Mouse (Mus musculus): ENCODE measurements around the gene Birc5. TPM values are rescaled to one million over a fixed set of nuclear protein-coding genes. Genes with fewer than 3 reads are reported as not detected.
A peak's percentile ranks its signal among the peaks of the same experiment; 100 is the strongest.

Birc5 gene
- total and polyA plus RNA-seq, 3 experiments: 193 to 289 (median 270) TPM

- in situ Hi-C loops (cut with MboI; ENCODE audit: low pct_ligation_motif_present, low pct_unique_long_range_greater_than_20kb, low sequenced_read_pairs) (loop anchor here (5.0 kb wide), 2 partner anchors 96 to 151 kb away; no protein-coding TSS in a partner anchor), dilution Hi-C loops (cut with MboI; ENCODE audit: extremely low pct_ligation_motif_present, extremely low pct_unique_long_range_greater_than_20kb, low sequenced_read_pairs) (no loop called here)
- Histone ChIP-seq H3K79me2 (replicated peaks; ENCODE audit: control insufficient read depth, extremely low read depth, insufficient read depth, poor library complexity, severe bottlenecking) (no peaks in the 10 kb centered on the region), H3K4me2 (ENCODE audit: insufficient read depth, low read depth, poor library complexity, severe bottlenecking) (peak overlapping the region; percentile 24; the same call in 1 of the 2 replicates), H3K36me3 (replicated peaks in 1 of 2; ENCODE audit: control insufficient read depth in 1 of 2, insufficient read depth in 1 of 2, low read length in 1 of 2) (no peaks in the 10 kb centered on the region), H3K4me3 (replicated peaks in 1 of 3; ENCODE audit: low read depth in 2 of 3, low read length in 2 of 3, poor library complexity in 1 of 3) (no peak overlapping the region), H3K4me1 (ENCODE audit: control insufficient read depth in 1 of 2, insufficient read depth in 2 of 2) (peaks cover 17 to 32% of the 10 kb centered on the region in 2 experiments), H3K27ac (ENCODE audit: insufficient read depth, low read depth) (no peak overlapping the region), H3K9ac (ENCODE audit: insufficient read depth, low read depth) (no peak overlapping the region), H3K27me3 (replicated peaks) (peaks cover 61% of the 10 kb centered on the region), H3K9me3 (replicated peaks; ENCODE audit: low read length) (peaks cover 4% of the 10 kb centered on the region)
- TF ChIP-seq JUND (conservative IDR thresholded peaks at IDR 0.05; ENCODE audit: low read depth, low read length): no peak
- no peak for TF ChIP-seq ZKSCAN1 (IDR thresholded peaks at IDR 0.05; ENCODE audit: borderline replicate concordance, low read depth, low read length)
- 0 out of 2 replicates have a peak, but pooled peaks have one; percentile 3 for TF ChIP-seq SMC3 (IDR thresholded peaks at IDR 0.05; ENCODE audit: low read depth, low read length)
- DNase-seq (ENCODE audit: extremely low read depth): no peak
Measured at GRCm38 (mm10) chr11:117871376-117871775, 22.3 kb downstream of the Birc5 start.

DNA sequence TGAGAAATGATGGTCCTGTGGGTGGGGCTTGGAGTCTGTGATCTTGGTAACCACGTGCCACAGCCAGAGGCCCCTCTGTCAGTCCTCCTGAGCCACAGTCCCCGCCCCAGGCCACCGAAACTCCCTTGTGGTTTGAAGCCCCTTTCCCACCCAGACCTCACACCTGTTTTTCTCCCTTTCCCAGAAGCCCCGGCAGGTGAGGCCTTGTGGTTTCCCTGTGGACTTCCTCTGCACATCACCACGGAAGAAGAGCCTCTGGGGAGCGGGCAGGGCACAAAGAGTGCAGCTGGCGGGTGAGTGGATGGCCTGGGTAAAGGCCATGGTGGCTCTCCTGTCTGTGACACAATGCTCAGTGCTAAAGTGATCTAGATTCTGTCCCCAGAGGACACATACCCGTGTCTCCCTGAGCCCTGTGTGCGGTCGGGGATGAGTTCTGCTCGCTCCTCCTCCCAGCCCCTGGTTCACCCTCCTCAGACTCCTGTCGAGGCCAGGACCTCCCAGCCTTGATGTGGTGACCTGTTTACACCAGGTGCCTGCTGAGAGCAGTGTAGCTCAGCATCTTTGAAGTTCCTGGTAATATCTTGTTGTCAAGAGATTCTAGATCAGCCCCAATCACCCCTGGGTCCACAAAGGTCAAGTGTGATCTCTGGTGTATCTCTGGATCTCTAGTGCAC is 23.0 kb downstream of the Birc5 start:
- in situ Hi-C loops (cut with MboI; ENCODE audit: low pct_ligation_motif_present, low pct_unique_long_range_greater_than_20kb, low sequenced_read_pairs): loop anchor here (5.0 kb wide), 2 partner anchors 95 to 150 kb away; no protein-coding TSS in a partner anchor
- Histone ChIP-seq H3K4me1 (ENCODE audit: control insufficient read depth in 1 of 2, insufficient read depth in 2 of 2) (peaks cover 15 to 27% of the 10 kb centered on the region in 2 experiments), H3K4me3 (replicated peaks in 1 of 3; ENCODE audit: low read depth in 2 of 3, low read length in 2 of 3, poor library complexity in 1 of 3) (no peak overlapping the region)
- TF ChIP-seq POLR2A (IDR thresholded peaks at IDR 0.05; ENCODE audit: low read depth, low read length) (no peak), RCOR1 (conservative IDR thresholded peaks at IDR 0.05; ENCODE audit: low read depth, low read length) (peak; percentile 86), ZKSCAN1 (IDR thresholded peaks at IDR 0.05; ENCODE audit: borderline replicate concordance, low read depth, low read length) (no peak), BHLHE40 (IDR thresholded peaks at IDR 0.05; ENCODE audit: low read depth, low read length) (peak; percentile 94), ETS1 (conservative IDR thresholded peaks at IDR 0.05; ENCODE audit: low read depth, low read length) (peak; percentile 92), SIN3A (IDR thresholded peaks at IDR 0.05; ENCODE audit: low read length) (peak; percentile 45; the same call in 1 of the 2 replicates), ZC3H11A (IDR thresholded peaks at IDR 0.05; ENCODE audit: low read depth, low read length) (no peak), JUN (IDR thresholded peaks at IDR 0.05; ENCODE audit: insufficient read depth, low read depth, low read length) (no peak), UBTF (IDR thresholded peaks at IDR 0.05; ENCODE audit: low read depth, low read length) (0 out of 2 replicates have a peak, but pooled peaks have one; percentile 19), CTCF (conservative IDR thresholded peaks at IDR 0.05 in 1 of 2, IDR thresholded peaks at IDR 0.05 in 1 of 2; ENCODE audit: low read depth in 2 of 2, low read length in 2 of 2) (no peak), ZNF384 (IDR thresholded peaks at IDR 0.05; ENCODE audit: low read depth, low read length) (no peak), USF2 (conservative IDR thresholded peaks at IDR 0.05; ENCODE audit: low read depth, low read length) (peak; percentile 57), NELFE (IDR thresholded peaks at IDR 0.05; ENCODE audit: low read depth, low read length) (no peak), IRF4 (IDR thresholded peaks at IDR 0.05; ENCODE audit: low read depth, low read length) (peak; percentile 86), EP300 (IDR thresholded peaks at IDR 0.05; ENCODE audit: low read length) (peak; percentile 85), JUND (conservative IDR thresholded peaks at IDR 0.05; ENCODE audit: low read depth, low read length) (no peak), USF1 (IDR thresholded peaks at IDR 0.05; ENCODE audit: low read depth, low read length) (peak; percentile 69), CHD2 (IDR thresholded peaks at IDR 0.05; ENCODE audit: low read length) (no peak; the same call in 1 of the 2 replicates), POLR2AphosphoS2 (IDR thresholded peaks at IDR 0.05; ENCODE audit: low read depth, low read length) (no peak), ZMIZ1 (IDR thresholded peaks at IDR 0.05; ENCODE audit: low read depth, low read length) (no peak), NRF1 (IDR thresholded peaks at IDR 0.05; ENCODE audit: low read depth, low read length) (no peak), E2F4 (IDR thresholded peaks at IDR 0.05; ENCODE audit: insufficient replicate concordance, low read depth, low read length) (no peak), HCFC1 (IDR thresholded peaks at IDR 0.05; ENCODE audit: low read depth, low read length) (no peak), MAX (IDR thresholded peaks at IDR 0.05; ENCODE audit: low read length) (peak; percentile 92), MEF2A (IDR thresholded peaks at IDR 0.05; ENCODE audit: borderline replicate concordance, low read depth, low read length) (peak; percentile 82), SMC3 (IDR thresholded peaks at IDR 0.05; ENCODE audit: low read depth, low read length) (0 out of 2 replicates have a peak, but pooled peaks have one; percentile 3), PAX5 (IDR thresholded peaks at IDR 0.05; ENCODE audit: low read length) (no peak), GABPA (IDR thresholded peaks at IDR 0.05; ENCODE audit: insufficient replicate concordance, low read depth, low read length) (no peak), KAT2A (IDR thresholded peaks at IDR 0.05; ENCODE audit: insufficient replicate concordance, low read length) (no peak), MAZ (IDR thresholded peaks at IDR 0.05; ENCODE audit: low read depth, low read length) (no peak; the same call in 1 of the 2 replicates), MAFK (IDR thresholded peaks at IDR 0.05; ENCODE audit: insufficient replicate concordance, low read length) (peak; percentile 70)

More for the DNA sequence above, 23.0 kb downstream of the Birc5 start:
- H3K36me3 ChIP-seq (replicated peaks in 1 of 2; ENCODE audit: control insufficient read depth in 1 of 2, insufficient read depth in 1 of 2, low read length in 1 of 2): no peaks in the 10 kb centered on the region
- no peak overlapping the region for H3K27ac ChIP-seq (ENCODE audit: insufficient read depth, low read depth)
- no peak overlapping the region for H3K9ac ChIP-seq (ENCODE audit: insufficient read depth, low read depth)
- peak; percentile 78 for DNase-seq (ENCODE audit: extremely low read depth)
- peak overlapping the region; percentile 24; the same call in 1 of the 2 replicates for H3K4me2 ChIP-seq (ENCODE audit: insufficient read depth, low read depth, poor library complexity, severe bottlenecking)
- dilution Hi-C loops (cut with MboI; ENCODE audit: extremely low pct_ligation_motif_present, extremely low pct_unique_long_range_greater_than_20kb, low sequenced_read_pairs): no loop called here
- H3K9me3 ChIP-seq (replicated peaks; ENCODE audit: low read length): peaks cover 4% of the 10 kb centered on the region
- H3K79me2 ChIP-seq (replicated peaks; ENCODE audit: control insufficient read depth, extremely low read depth, insufficient read depth, poor library complexity, severe bottlenecking): no peaks in the 10 kb centered on the region
- H3K27me3 ChIP-seq (replicated peaks): peaks cover 65% of the 10 kb centered on the region

Data from CH12.LX (cell line).